25 mouse cellular contexts compared by ENCODE assay signal in genomic region chr7:116002726-116003125, GRCm38 (mm10). TPM values are rescaled to one million over a fixed set of nuclear protein-coding genes. Genes with fewer than 3 reads are reported as not detected.
DNase-seq lines count a peak whose midpoint lies in the region; ATAC-seq lines count a peak whose summit lies in the region.
"Had no signal": no experiment of that assay in that cellular context is flagged by ENCODE, and none has a peak within 500 bp of the region (broad histone marks: within the 10 kb centered on the region; RNA-seq: fewer than 3 reads in every experiment).

No protein-coding gene starts in this region.

- H3K4me2 ChIP-seq in heart, embryonic 11.5 days = no peak overlapping the region
- no peak overlapping the region for H3K4me2 ChIP-seq in heart, embryonic 12.5 days
- H3K4me2 ChIP-seq in intestine, embryonic 16.5 days (ENCODE audit: low read depth, low read length) = no peak overlapping the region
- H3K4me2 ChIP-seq: embryonic facial prominence, embryonic 13.5 days; forebrain, embryonic 13.5 days; hindbrain, embryonic 12.5 days; hindbrain, embryonic 15.5 days had no signal

- WGBS in heart, embryonic 11.5 days (ENCODE audit: insufficient replicate concordance) = 85% methylated on average over 4 of the region's 4 CpGs
- 86% methylated on average over 4 of the region's 4 CpGs for WGBS in heart, embryonic 12.5 days
- 84% methylated on average over 4 of the region's 4 CpGs for WGBS in intestine, embryonic 16.5 days

- H3K4me3 ChIP-seq in heart, embryonic 11.5 days (ENCODE audit: low read depth, low read length) = no peak overlapping the region
- no peak overlapping the region for H3K4me3 ChIP-seq in heart, embryonic 12.5 days
- no peak overlapping the region for H3K4me3 ChIP-seq in intestine, embryonic 16.5 days (ENCODE audit: low read length)
- H3K4me3 ChIP-seq: embryonic facial prominence, embryonic 10.5 days; embryonic facial prominence, embryonic 13.5 days; forebrain, embryonic 10.5 days; forebrain, embryonic 13.5 days; hindbrain, embryonic 12.5 days; hindbrain, embryonic 15.5 days had no signal

- no peak for ATAC-seq in heart, embryonic 11.5 days (replicated peaks; ENCODE audit: insufficient number of reproducible peaks, low FRiP score, low TSS enrichment)
- ATAC-seq in heart, embryonic 12.5 days (ENCODE audit: insufficient number of reproducible peaks, low FRiP score) = no peak
- 0 out of 2 replicates have a peak, but pooled peaks have one; percentile 27 for ATAC-seq in erythroblast, adult 5-6 weeks (replicated peaks; ENCODE audit: low FRiP score, poor library complexity, severe bottlenecking)
- ATAC-seq in intestine, embryonic 16.5 days = no peak
- ATAC-seq: activated CD4-positive, CD25-positive, alpha-beta regulatory T cell, adult 4 months; forebrain, embryonic 13.5 days; forebrain, embryonic 16.5 days had no signal

- H3K27ac ChIP-seq in heart, embryonic 11.5 days (ENCODE audit: low read depth, low read length) = no peak overlapping the region
- H3K27ac ChIP-seq in heart, embryonic 12.5 days (ENCODE audit: poor library complexity, severe bottlenecking) = no peak overlapping the region
- H3K27ac ChIP-seq in intestine, embryonic 16.5 days (ENCODE audit: low read length) = no peak overlapping the region
- H3K27ac ChIP-seq: embryonic facial prominence, embryonic 10.5 days; embryonic facial prominence, embryonic 13.5 days; forebrain, embryonic 10.5 days; forebrain, embryonic 13.5 days; hindbrain, embryonic 12.5 days; hindbrain, embryonic 15.5 days had no signal

- no peaks in the 10 kb centered on the region for H3K27me3 ChIP-seq in heart, embryonic 11.5 days (ENCODE audit: control insufficient read depth, insufficient read depth, low read length)
- no peaks in the 10 kb centered on the region for H3K27me3 ChIP-seq in heart, embryonic 12.5 days (replicated peaks)
- no peaks in the 10 kb centered on the region for H3K27me3 ChIP-seq in intestine, embryonic 16.5 days (replicated peaks; ENCODE audit: control insufficient read depth, insufficient read depth, low read length)
- H3K27me3 ChIP-seq: embryonic facial prominence, embryonic 13.5 days; forebrain, embryonic 13.5 days; hindbrain, embryonic 12.5 days; hindbrain, embryonic 15.5 days had no signal

- DNase-seq in gastrocnemius, adult 18-20 months (ENCODE audit: low spot score) = peak; percentile 65
- DNase-seq in gastrocnemius, postnatal 4 days (ENCODE audit: low spot score in 2 of 2) = no peak
- DNase-seq in heart, adult 11 months = peak; percentile 93
- peak; percentile 31 for DNase-seq in heart, adult 8-10 months (ENCODE audit: low spot score)
- DNase-seq: adrenal gland, adult 8-10 months; adrenal gland, postnatal 25 days; cerebellum, adult 11-12 months; cerebellum, adult 8-10 months; cerebellum, postnatal 10 days; cerebellum, postnatal 36 days; embryo, embryonic 11 days; kidney, adult 11 months; kidney, adult 8-10 months had no signal

- H3K4me1 ChIP-seq in heart, embryonic 11.5 days (ENCODE audit: control insufficient read depth, insufficient read depth, low read length) = no peaks in the 10 kb centered on the region
- H3K4me1 ChIP-seq in heart, embryonic 12.5 days (replicated peaks) = peaks cover 6% of the 10 kb centered on the region; the same call in 1 of the 2 replicates
- H3K4me1 ChIP-seq in intestine, embryonic 16.5 days (ENCODE audit: control insufficient read depth, insufficient read depth, low read length) = no peaks in the 10 kb centered on the region
- H3K4me1 ChIP-seq: embryonic facial prominence, embryonic 13.5 days; hindbrain, embryonic 12.5 days; hindbrain, embryonic 15.5 days had no signal

- no peak overlapping the region for H3K9ac ChIP-seq in heart, embryonic 11.5 days (ENCODE audit: low read depth, low read length)
- H3K9ac ChIP-seq in heart, embryonic 12.5 days = no peak overlapping the region
- no peak overlapping the region for H3K9ac ChIP-seq in intestine, embryonic 16.5 days (ENCODE audit: low read depth, low read length)
- H3K9ac ChIP-seq: embryonic facial prominence, embryonic 13.5 days; forebrain, embryonic 13.5 days; hindbrain, embryonic 12.5 days; hindbrain, embryonic 15.5 days had no signal

- no peaks in the 10 kb centered on the region for H3K9me3 ChIP-seq in heart, embryonic 11.5 days (replicated peaks; ENCODE audit: control insufficient read depth, low read length)
- no peaks in the 10 kb centered on the region for H3K9me3 ChIP-seq in heart, embryonic 12.5 days (replicated peaks)
- no peaks in the 10 kb centered on the region for H3K9me3 ChIP-seq in intestine, embryonic 16.5 days (ENCODE audit: control insufficient read depth, low read length)
- H3K9me3 ChIP-seq: embryonic facial prominence, embryonic 10.5 days; embryonic facial prominence, embryonic 13.5 days; forebrain, embryonic 10.5 days; forebrain, embryonic 13.5 days; hindbrain, embryonic 12.5 days; hindbrain, embryonic 15.5 days had no signal

- H3K36me3 ChIP-seq in heart, embryonic 11.5 days (ENCODE audit: control insufficient read depth, insufficient read depth, low read length) = no peaks in the 10 kb centered on the region
- no peaks in the 10 kb centered on the region for H3K36me3 ChIP-seq in heart, embryonic 12.5 days
- no peaks in the 10 kb centered on the region for H3K36me3 ChIP-seq in intestine, embryonic 16.5 days (ENCODE audit: control insufficient read depth, insufficient read depth, low read length)
- H3K36me3 ChIP-seq: embryonic facial prominence, embryonic 10.5 days; embryonic facial prominence, embryonic 13.5 days; hindbrain, embryonic 12.5 days; hindbrain, embryonic 15.5 days had no signal

RNA-seq across cellular contexts. Expression of gene Sox6, which starts 35.9 kb away (rescaled TPM):
- total RNA-seq in gastrocnemius, adult 18-20 months (2021) = 100 to 1,000 TPM; 138 to 186 TPM
- total RNA-seq in gastrocnemius, postnatal 4 days (2021) = 10 to 100 TPM; 87.0 to 92.4 TPM
- 33.2 and 45.1 TPM in 2 replicates for polyA plus RNA-seq in heart, embryonic 11.5 days (2014; fragmentation: Nextera tagmentation; extraction: Ambion mirVana)
- 10 to 100 TPM; 21.3 to 32.2 (median 26.4) TPM for total RNA-seq in heart, adult 8-10 months (2022)
- 32.5 and 33.2 TPM in 2 replicates for polyA plus RNA-seq in heart, embryonic 12.5 days (2016; fragmentation: Nextera tagmentation; extraction: Ambion mirVana)
- 968 and 1,053 TPM in 2 replicates for total RNA-seq in erythroblast, adult 5-6 weeks (2015; ENCODE audit: low replicate concordance)
- 1,059 and 1,241 TPM in 2 replicates for total RNA-seq in erythroblast, adult 5-6 weeks (2017; ENCODE audit: low replicate concordance)
- polyA plus RNA-seq in intestine, embryonic 16.5 days (2015; fragmentation: Nextera tagmentation; extraction: Ambion mirVana) = 25.3 and 26.2 TPM in 2 replicates
- polyA plus RNA-seq: activated CD4-positive, CD25-positive, alpha-beta regulatory T cell, adult 4 months had no signal

RNA-seq across cellular contexts. Expression of gene 1110004F10Rik, which starts 36.5 kb away (rescaled TPM):
- 10 to 100 TPM; 44.7 to 46.5 TPM for total RNA-seq in gastrocnemius, adult 18-20 months (2021)
- total RNA-seq in gastrocnemius, postnatal 4 days (2021) = 10 to 100 TPM; 78.9 to 83.6 TPM
- 191 and 215 TPM in 2 replicates for polyA plus RNA-seq in heart, embryonic 11.5 days (2014; fragmentation: Nextera tagmentation; extraction: Ambion mirVana)
- total RNA-seq in heart, adult 8-10 months (2022) = 10 to 100 TPM; 46.4 to 58.6 (median 54.4) TPM
- 173 and 190 TPM in 2 replicates for polyA plus RNA-seq in heart, embryonic 12.5 days (2016; fragmentation: Nextera tagmentation; extraction: Ambion mirVana)
- total RNA-seq in erythroblast, adult 5-6 weeks (2015; ENCODE audit: low replicate concordance) = 35.3 and 55.5 TPM in 2 replicates
- 47.5 and 49.9 TPM in 2 replicates for total RNA-seq in erythroblast, adult 5-6 weeks (2017; ENCODE audit: low replicate concordance)
- 180 and 206 TPM in 2 replicates for polyA plus RNA-seq in intestine, embryonic 16.5 days (2015; fragmentation: Nextera tagmentation; extraction: Ambion mirVana)

Comparison
In these comparisons a context has a peak if more than half of its experiments do, and no peak if none do; other contexts are left out.
1. DNase-seq: peak in gastrocnemius, adult 18-20 months (single experiment), heart, adult 11 months (single experiment) and heart, adult 8-10 months (single experiment); none in gastrocnemius, postnatal 4 days (0 of 2).
2. RNA of gene Sox6, which starts 35.9 kb away (total RNA-seq): 968 to 1,241 TPM in erythroblast, adult 5-6 weeks; 138 to 186 TPM in gastrocnemius, adult 18-20 months, 87.0 to 92.4 TPM in gastrocnemius, postnatal 4 days and 21.3 to 32.2 TPM in heart, adult 8-10 months; every median in the first group is over 4 times any median in the second.